Mouse (Mus musculus) brown adipose tissue, adult 24 weeks (tissue): Measurements from ENCODE around the gene C2. TPM values are rescaled to one million over a fixed set of nuclear protein-coding genes. Genes with fewer than 3 reads are reported as not detected.

ENCODE experiments used
- H3K27ac ChIP-seq: fragments of 200-500 bp; replicated peaks from 2 replicates; pipeline ENCODE4 v1.5.1; 2012; ENCODE audit warnings: low read depth, mild to moderate bottlenecking, low read length
- H3K4me1 ChIP-seq: fragments of 200-500 bp; 2 replicates; pipeline ENCODE4 v1.6.1; 2012; ENCODE audit warnings: low read length, mixed read lengths; ENCODE audit not compliant: control insufficient read depth, insufficient read depth, insufficient read length
- H3K4me3 ChIP-seq: fragments of 200-500 bp; 2 replicates; pipeline ENCODE4 v1.5.1; 2012; ENCODE audit warnings: low read depth, mild to moderate bottlenecking, low read length, moderate library complexity; ENCODE audit not compliant: insufficient read depth
- polyA plus RNA-seq: library from polyadenylated mRNA; stranded (reverse); fragments of >200 nt; gene quantifications from 2 replicates; pipeline ENCODE4 v1.2.4, GENCODE M21; 2012; ENCODE audit not compliant: missing spikeins, insufficient read depth, insufficient read length

C2 gene
- polyA plus RNA-seq, 1 experiment: 6.0 TPM

DNA sequence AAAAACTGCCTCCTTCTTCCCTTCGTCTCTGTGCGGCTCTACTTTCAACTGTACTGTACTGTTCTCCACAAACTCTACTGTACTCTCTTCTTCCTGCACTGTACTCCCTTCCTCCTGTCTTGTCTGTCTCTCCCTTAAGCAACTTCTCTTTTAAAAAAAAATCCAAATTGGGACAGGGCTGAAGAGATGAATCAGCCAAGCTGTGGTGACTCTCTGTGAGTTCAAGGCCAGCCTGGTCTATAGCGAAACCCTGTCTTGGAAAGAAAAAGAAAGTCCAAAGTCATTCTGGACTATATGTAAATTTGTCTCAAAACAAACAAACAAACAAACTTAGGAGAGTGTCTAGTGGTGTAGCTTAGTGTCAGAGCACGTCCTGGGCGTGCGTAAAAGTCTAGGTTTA, 23.7 kb downstream of the C2 start:
- H3K27ac ChIP-seq: no peak overlapping the region
- no peaks in the 10 kb centered on the region for H3K4me1 ChIP-seq

GRCm38 (mm10) chr17:34865981-34866380, 32.1 kb downstream of the C2 start:
- H3K4me1 ChIP-seq: no peaks in the 10 kb centered on the region
- no peak overlapping the region for H3K27ac ChIP-seq

More for the DNA sequence above, 23.7 kb downstream of the C2 start:
- no peak overlapping the region for H3K4me3 ChIP-seq

DNA sequence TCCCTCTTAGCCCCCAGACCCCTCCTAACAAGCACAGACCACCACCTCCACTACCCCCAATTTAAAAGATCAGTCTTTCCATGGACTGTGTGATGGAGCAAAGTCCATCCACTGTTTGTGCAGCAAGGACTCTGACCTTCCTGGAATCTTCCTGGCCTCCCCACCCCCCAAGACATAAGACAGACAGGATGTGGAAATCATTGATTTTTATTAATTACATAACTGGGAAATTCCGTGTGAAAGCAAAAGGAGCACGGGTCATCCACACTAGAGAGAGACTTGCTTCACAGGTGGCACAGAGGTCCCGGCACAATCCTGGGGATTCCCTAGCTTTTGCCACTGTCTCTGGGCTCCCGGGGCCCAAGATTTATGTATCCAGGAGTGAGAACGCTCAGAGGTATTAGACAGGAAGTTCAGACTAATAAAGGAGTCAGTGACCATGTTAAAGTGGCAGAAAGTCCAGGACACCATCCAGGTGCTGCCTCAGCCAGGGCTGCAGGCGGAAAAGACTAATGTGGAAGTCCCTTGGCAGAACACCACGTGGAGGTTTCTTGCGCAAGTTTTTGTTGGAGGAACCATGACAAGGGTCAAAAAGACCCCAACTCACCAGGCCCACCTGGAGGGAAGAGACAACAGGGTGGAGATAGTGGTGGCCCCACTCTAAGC, 35.5 kb downstream of the C2 start, which contains the start of gene Cfb:
Gene Cfb, minus strand, starts transcription at position 103 of the 666 bp plus-strand sequence.
- no peaks in the 10 kb centered on the region for H3K4me1 ChIP-seq
- H3K27ac ChIP-seq: peak within 1 kb of the TSS; percentile 49; the same call in 1 of the 2 replicates
- no peak within 1 kb of the TSS for H3K4me3 ChIP-seq

More at GRCm38 (mm10) chr17:34865981-34866380, 32.1 kb downstream of the C2 start:
- H3K4me3 ChIP-seq: no peak overlapping the region

DNA sequence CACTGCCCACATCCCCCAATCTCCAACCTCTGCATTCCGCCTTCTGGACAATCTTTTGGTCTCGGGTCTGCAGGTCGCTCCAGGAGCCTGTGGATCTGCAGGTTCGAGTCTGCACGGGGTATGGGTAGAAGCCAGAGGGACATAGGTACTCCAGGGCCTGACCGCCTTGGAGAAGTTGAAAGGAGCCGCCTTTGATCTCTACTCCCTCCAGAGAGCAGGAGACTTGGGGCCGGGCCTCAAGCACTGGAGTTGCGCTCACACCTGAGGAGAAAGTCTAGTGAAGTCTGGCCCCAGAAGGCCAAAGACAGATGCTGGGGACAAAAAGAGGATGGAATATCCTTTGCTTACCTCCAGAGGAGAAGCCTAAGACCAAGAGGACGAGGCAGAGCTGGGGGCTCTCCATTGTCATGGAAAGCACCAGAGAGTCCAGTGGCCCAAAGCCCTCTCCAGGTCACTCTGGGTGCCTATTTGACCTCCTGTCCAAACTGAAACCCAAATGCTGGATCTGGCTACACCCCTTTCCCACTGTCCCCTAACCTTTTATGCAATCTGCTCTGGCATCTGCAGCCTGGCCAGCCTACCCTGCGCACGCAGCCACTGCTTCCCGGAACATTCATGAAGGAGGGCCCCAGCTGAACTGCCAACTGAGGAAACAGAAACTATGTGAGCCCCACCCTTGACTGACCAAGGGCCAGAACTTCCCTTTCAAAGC, 36.2 kb downstream of the C2 start:
- Histone ChIP-seq H3K4me1 (no peaks in the 10 kb centered on the region), H3K4me3 (no peak overlapping the region), H3K27ac (peak overlapping the region; percentile 49; the same call in 1 of the 2 replicates)

DNA sequence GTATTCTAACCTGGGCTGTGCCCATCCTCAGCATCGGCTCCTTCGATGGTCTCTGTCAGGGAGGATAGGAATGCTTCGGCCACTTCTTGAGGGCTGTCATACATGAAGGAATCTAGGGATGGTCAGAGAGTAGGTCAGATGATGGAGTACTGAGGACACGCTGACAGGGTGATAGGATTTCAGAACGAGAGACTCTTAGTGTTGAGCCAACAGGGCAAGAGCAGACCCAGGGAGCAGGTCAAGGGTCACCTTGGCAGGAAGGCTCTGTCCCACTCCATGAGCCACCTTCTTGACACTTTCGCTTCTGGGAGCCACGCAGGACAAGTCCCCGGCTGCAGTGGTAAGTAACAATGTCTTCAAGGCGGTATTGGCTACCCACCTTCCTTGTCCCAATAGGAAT, 37.6 kb downstream of the C2 start:
- H3K4me1 ChIP-seq: no peaks in the 10 kb centered on the region
- no peak overlapping the region for H3K27ac ChIP-seq
- H3K4me3 ChIP-seq: no peak overlapping the region

DNA sequence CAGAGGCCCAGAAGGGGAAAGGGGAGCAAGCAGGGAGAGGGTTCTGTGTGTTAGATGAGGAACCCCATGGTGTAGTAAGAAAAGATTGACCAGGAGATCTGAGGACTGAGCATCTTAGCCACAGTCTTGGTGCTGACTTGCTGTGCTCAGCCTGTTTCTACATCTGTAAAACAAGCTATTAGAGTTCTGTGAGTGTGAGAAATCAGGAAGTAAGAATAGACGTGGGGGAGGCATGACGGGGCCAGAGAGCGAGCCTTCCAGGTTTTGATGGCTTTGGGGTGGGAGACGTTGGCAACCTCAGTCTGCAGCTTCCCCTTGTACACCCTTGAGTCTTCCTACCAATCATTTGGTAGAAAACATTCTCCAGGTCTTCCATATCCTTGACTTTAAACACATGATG, 39.4 kb downstream of the C2 start:
- Histone ChIP-seq H3K27ac (no peak overlapping the region), H3K4me1 (no peaks in the 10 kb centered on the region), H3K4me3 (no peak overlapping the region)

DNA sequence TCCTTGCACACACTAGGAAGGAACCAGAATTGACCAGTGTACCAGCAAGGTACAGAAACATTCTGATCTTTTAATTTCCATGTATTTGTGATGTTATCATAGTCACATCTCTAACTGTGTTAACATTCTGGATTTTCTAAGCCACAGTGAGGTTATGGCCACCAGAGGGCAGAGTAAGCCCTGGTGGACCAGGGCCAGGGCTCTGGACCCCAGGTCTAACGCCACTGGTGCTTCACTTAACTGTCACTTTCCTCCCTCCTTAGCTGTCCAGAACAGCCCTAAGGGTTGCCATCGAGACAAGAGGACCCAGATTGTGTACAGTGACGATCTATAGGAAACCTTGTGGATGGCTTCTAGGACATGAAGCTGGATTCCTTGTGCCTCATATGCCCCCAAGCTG, 42.2 kb downstream of the C2 start:
- peaks cover 3% of the 10 kb centered on the region; the same call in 1 of the 2 replicates for H3K4me1 ChIP-seq
- H3K27ac ChIP-seq: no peak overlapping the region

GRCm38 (mm10) chr17:34854761-34855160, 43.3 kb downstream of the C2 start:
- Histone ChIP-seq H3K4me1 (peaks cover 3% of the 10 kb centered on the region; the same call in 1 of the 2 replicates), H3K27ac (no peak overlapping the region), H3K4me3 (no peak overlapping the region)

More for the DNA sequence above, 42.2 kb downstream of the C2 start:
- no peak overlapping the region for H3K4me3 ChIP-seq

DNA sequence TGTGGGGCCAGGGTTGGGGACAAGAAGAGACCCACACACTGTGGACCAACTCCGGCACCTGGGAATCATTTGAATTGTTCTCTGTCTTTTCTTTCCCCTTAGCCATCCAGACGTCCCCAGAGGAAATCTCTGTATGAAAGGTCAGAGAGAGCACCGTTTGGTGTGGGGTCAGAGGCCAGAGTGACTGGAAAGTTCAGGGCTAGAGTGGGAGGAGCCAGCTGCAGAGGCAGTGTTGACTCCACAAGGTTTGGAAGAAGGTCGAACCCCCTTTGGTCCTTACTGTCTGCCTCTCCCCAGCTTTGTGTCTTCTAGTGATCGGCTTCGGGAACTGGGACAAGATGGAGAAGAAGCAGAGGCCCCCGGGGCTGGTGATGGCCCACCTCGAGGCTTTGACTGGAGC, 44.6 kb downstream of the C2 start:
- Histone ChIP-seq H3K27ac (no peak overlapping the region), H3K4me3 (no peak overlapping the region), H3K4me1 (peaks cover 7% of the 10 kb centered on the region; the same call in 1 of the 2 replicates)

GRCm38 (mm10) chr17:34850517-34851125, 47.4 kb downstream of the C2 start:
- Histone ChIP-seq H3K27ac (0 out of 2 replicates have a peak overlapping the region, but pooled peaks have one; percentile 13), H3K4me3 (peak overlapping the region; percentile 78), H3K4me1 (peaks cover 7% of the 10 kb centered on the region; the same call in 1 of the 2 replicates)

- peak within 1 kb of the TSS; percentile 31; the same call in 1 of the 2 replicates for H3K27ac ChIP-seq
- H3K4me1 ChIP-seq: peaks cover 7% of the 10 kb centered on the region; the same call in 1 of the 2 replicates
- peak within 1 kb of the TSS; percentile 78 for H3K4me3 ChIP-seq
These were observed 48.1 kb downstream of the C2 start, which contains the start of the genes Skiv2l and Nelfe for GRCm38 (mm10) chr17:34849722-34850516. Gene Skiv2l (minus strand): TSS chr17:34850210. Gene Nelfe (plus strand): TSS chr17:34850391.

- no peak overlapping the region for H3K27ac ChIP-seq
- H3K4me3 ChIP-seq: no peak overlapping the region
These were observed 50.5 kb downstream of the C2 start for GRCm38 (mm10) chr17:34847615-34848014.

GRCm38 (mm10) chr17:34847192-34847591, 50.9 kb downstream of the C2 start:
- H3K4me1 ChIP-seq: peaks cover 7% of the 10 kb centered on the region; the same call in 1 of the 2 replicates
- H3K4me3 ChIP-seq: no peak overlapping the region
- H3K27ac ChIP-seq: no peak overlapping the region

More at GRCm38 (mm10) chr17:34847615-34848014, 50.5 kb downstream of the C2 start:
- peaks cover 7% of the 10 kb centered on the region; the same call in 1 of the 2 replicates for H3K4me1 ChIP-seq

- H3K4me3 ChIP-seq: no peak overlapping the region
- no peak overlapping the region for H3K27ac ChIP-seq
- 0 out of 2 replicates have a peak, but pooled peaks cover 4% of the 10 kb centered on the region for H3K4me1 ChIP-seq
These were observed 53.2 kb downstream of the C2 start for GRCm38 (mm10) chr17:34844884-34845283.
